Mouse (Mus musculus) Patski (cell line): ENCODE measurements at regions not wholly inside any gene's neighbourhood (a gene's known extent, or its start where the extent isn't known, plus 50 kb on each side); places are given as distances from the start of the nearest gene placed in this dataset.

Experiments used
- ATAC-seq: fragments of 100-300 bp; one replicate; pipeline ENCODE4 v1.8.0; 2021
- CTCF ChIA-PET: fragments of 350-600 bp; sonication (Branson Sonifier 250); formaldehyde crosslinking; loops from one replicate; lab custom pipeline; 2022; ENCODE audit warnings: inconsistent platforms; lab: Charles Lee
- POLR2A ChIA-PET: fragments of 350-600 bp; sonication (Branson Sonifier 250); formaldehyde crosslinking; loops from one replicate; lab custom pipeline; 2022; ENCODE audit warnings: antibody characterized with exemption, inconsistent platforms; lab: Charles Lee
- DNase-seq: peaks from one replicate; pipeline ENCODE4 v3.0.0-alpha.2; 2011; ENCODE audit warnings: low read depth, low spot score
- H3K27me3 ChIP-seq: fragments of 371-371 bp; one replicate; pipeline ENCODE4 v1.5.1; 2021
- CTCF ChIP-seq: fragments of 100-300 bp; IDR thresholded peaks from one replicate; pipeline ENCODE4 v1.5.1; 2021
- in situ Hi-C: fragments of 300-500 bp; cut with MboI; formaldehyde crosslinking; loops from 3 replicates; pipeline ENCODE4 v1.11.1; 2018; ENCODE audit warnings: low pct_unique_long_range_greater_than_20kb, mixed read lengths

DNA sequence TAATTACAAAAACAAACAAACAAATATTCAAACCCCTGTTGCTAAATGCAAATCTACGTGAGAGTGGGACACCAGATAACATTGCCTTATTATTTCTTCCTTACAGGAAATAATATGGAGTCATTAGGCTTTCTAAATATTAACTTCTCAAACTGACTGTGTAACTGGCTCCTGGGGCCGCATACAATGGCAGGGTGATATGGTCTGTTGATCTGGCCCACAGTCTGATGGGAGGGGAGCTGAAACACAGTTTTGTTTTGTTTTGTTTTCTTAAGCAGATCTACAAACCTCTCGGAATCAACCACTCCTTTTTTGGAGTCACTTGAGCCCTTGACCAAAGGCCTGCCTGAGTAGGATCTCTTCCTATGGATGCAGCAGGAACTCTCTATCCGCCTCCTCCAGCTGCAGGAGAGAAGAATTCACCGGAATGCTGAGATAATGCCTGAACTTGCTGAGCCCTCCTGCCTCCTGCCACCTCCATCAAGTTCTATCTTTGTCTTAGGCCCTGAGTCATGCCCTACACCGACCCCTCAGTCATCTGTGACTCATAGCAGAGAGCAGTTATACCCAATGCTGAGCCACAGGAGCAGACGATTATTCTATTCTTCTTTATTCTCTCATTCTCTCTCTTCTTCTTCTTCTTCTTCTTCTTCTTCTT lies 534.5 kb upstream of the Btbd3 start:
- ChIA-PET POLR2A (no interaction called here), CTCF (interaction anchor here (1.0 kb wide), 1 partner anchor 10 kb away, joined by 3 read pairs; no protein-coding TSS in a partner anchor)
- DNase-seq (peak; percentile 76), ATAC-seq (peak; percentile 99)
- H3K27me3 ChIP-seq, result no peaks in the 10 kb centered on the region
- no peak for TF ChIP-seq CTCF
- in situ Hi-C loops, result no loop called here

DNA sequence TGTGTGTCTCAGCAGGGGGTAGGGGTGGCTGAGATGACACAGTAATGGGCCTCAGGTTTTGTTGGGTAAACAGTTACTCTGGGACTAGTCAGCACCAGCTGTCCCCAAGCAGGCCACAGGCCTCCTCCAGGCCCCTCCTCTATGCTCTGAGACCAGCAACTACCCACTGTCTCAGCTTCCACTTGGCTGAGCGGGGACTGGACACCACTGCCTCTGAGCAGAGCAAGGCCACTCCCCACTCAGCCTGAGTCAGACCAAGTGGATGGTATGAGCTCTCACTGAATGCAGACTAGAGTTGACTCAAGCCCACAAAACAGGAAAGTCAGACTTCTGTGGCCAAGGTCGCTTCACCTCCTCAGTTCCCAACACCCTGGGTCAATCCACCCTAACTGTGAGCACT lies 540.5 kb upstream of the Btbd3 start:
- peak; percentile 99 for ATAC-seq
- H3K27me3 ChIP-seq, result no peaks in the 10 kb centered on the region
- ChIA-PET CTCF (interaction anchor here (1.2 kb wide), 1 partner anchor 16 kb away, joined by 3 read pairs; no protein-coding TSS in a partner anchor), POLR2A (no interaction called here)
- in situ Hi-C loops, result loop anchor here (10.0 kb wide), 1 partner anchor 51 kb away; no protein-coding TSS in a partner anchor
- peak; percentile 71 for DNase-seq
- no peak for TF ChIP-seq CTCF

DNA sequence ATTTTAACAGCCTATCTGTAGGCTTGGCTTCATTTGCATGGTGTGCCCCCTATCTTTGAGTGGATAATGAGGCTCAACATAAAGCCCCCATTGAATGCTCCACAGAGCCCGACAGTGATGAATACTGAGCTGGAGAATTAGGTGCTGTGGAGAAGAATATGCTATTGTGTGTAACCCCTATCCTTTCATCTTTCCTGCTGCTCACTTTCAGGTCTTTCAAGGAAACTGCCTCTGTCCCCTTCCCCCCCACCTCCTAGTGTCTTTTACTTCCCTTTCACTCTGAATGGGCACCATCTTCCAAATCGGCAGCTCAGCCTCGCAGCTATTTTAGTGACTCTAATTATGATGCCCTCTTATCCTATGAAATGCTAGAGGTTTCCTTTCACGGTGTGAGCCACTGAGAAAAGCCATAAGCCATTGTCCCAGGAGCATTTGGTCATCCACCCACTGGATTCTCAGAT lies 549.8 kb upstream of the Btbd3 start:
- no peaks in the 10 kb centered on the region for H3K27me3 ChIP-seq
- ATAC-seq, result no peak
- in situ Hi-C loops, result no loop called here
- POLR2A ChIA-PET, result no interaction called here
- CTCF ChIA-PET, result interaction anchor here (1.2 to 1.7 kb wide), 3 partner anchors 11 to 597 kb away, joined by 3 to 4 read pairs (median 3); no protein-coding TSS in a partner anchor
- TF ChIP-seq CTCF, result no peak
- no peak for DNase-seq

DNA sequence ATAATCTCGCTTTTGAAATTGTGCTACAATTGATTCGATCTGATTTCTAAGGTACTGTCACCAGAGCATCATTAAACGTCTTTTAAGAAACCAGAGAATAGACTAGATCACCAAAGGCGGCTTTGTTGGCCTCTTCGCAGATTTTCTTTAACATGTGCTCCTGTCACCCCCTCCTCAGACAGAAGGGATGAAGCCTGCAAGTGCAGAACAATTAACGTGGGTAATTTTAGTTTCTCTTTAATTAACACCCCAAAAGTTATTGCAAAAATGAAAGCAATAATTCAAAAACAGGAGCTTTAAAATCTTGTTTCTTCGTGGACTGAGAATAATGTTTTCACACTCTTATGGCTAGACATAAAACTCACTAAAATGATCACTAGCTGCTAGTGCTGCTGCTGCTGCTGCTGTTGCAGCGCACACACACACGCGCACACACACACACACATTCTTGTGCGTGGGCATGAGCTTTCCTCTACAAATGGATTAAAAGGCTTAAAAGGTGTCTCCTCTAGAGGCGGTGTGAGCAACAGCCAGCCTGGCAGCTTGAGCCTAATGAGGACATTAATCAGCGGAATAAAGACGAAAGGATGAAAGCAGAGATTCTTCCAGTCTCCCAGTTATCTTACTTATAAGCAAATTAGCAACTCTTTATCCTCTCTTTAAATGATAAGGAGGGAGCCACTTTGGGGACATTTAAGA lies 550.5 kb upstream of the Btbd3 start:
- DNase-seq (no peak), ATAC-seq (no peak)
- H3K27me3 ChIP-seq, result no peaks in the 10 kb centered on the region
- POLR2A ChIA-PET, result interaction anchor here (0.7 kb wide), 2 partner anchors 28 to 591 kb away, joined by 3 read pairs; no protein-coding TSS in a partner anchor
- TF ChIP-seq CTCF, result no peak
- in situ Hi-C loops, result no loop called here
- CTCF ChIA-PET, result interaction anchor here (1.2 to 1.7 kb wide), 3 partner anchors 10 to 596 kb away, joined by 3 to 4 read pairs (median 3); no protein-coding TSS in a partner anchor

DNA sequence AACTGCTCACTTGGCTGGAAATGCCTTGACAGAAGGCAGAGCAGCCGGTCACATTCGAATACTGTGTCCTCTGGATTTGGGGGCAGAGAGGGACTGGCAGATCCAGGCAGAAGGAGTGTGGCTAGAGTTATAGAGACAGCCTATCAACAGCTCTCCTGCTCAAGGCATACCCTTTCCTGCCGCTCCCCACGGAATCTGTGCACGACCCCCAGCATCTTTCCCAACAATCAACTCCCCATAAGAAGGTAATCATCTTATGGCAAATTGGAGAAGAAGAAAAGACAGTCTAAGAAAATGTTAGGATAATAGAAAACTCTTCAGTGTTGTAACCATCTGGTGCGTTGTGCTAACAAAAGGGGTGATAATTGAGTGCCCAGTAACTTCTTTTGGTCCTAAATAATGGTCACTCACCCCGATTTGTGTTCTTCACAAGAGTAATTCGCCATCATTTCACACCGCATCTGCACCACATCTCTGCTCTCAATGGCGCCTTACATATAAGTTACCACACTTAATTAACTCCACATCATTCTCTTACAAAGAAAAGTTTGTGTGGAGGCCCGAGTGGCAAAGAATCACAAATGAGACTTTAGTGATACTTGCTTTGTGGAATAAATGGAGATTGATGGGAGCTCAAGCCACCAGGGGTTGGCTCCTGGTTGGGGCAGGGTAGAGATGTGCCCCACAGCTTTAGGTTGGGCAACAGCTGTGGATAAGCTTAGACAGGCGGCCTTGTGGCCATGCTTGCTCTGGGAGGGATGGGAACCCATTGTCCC lies 551.2 kb upstream of the Btbd3 start:
- ChIA-PET CTCF (interaction anchor here (1.2 kb wide), 1 partner anchor 596 kb away, joined by 3 read pairs; no protein-coding TSS in a partner anchor), POLR2A (interaction anchor here (0.7 kb wide), 2 partner anchors 27 to 590 kb away, joined by 3 read pairs; no protein-coding TSS in a partner anchor)
- ATAC-seq, result no peak
- in situ Hi-C loops, result no loop called here
- TF ChIP-seq CTCF, result no peak
- H3K27me3 ChIP-seq, result no peaks in the 10 kb centered on the region
- no peak for DNase-seq

DNA sequence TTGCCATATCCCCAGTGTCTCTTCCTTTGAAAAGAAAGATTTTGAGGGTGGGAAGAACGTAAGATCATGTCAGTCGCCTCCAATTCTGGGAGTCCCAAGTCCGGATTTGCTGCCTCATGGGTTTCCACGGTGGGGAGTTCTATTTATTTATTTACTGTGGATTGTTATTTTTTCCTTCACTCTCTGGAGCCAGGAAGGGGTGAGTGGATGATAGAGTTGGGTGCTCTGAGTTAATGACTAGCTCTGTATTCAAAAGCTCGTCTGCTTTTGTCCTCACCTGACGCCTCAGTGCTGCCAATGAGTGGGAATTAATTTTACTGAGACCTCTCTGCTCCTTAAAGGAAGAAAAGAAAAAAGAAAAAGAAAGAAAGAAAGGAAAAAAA lies 551.8 kb upstream of the Btbd3 start:
- no peak for TF ChIP-seq CTCF
- ChIA-PET CTCF (no interaction called here), POLR2A (no interaction called here)
- no peak for DNase-seq
- in situ Hi-C loops, result no loop called here
- no peaks in the 10 kb centered on the region for H3K27me3 ChIP-seq
- peak; percentile 26 for ATAC-seq

DNA sequence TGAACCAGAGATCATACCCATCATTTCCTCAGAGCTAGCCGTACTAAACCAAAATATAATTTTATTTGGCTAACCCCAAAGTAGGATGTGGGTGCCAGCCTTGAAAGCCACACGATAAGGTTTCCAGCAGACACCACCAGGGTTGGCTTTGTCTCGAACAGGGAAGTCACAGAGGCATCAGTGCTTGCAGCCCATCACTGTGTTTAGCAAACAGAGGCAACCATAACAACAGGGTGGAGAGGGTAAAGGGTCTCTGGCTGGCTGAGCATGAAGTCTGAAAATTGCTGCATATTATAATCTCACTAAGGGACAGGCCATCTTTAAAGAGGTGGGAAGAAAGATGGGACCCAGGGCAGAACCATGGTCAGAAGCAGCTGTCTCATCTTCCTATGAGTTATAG lies 552.3 kb upstream of the Btbd3 start:
- peak; percentile 21 for ATAC-seq
- in situ Hi-C loops, result no loop called here

DNA sequence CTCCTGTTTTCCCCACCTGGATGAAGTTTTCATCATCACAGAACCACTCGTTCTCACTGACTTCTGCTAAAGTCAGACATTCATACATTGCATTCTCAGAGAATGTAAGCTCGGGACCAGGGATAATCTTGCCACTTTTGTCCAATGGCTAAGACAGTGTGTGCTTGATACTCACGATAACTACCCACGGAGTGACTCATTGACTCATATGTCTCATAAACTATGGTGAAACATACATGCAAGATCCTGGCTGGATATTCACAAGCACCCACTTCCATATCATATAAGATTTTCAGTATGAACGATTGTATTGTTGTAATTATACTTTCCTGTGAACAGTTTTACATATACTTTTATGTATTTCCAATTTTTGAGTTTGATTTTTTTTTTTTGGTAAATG lies 560.5 kb upstream of the Btbd3 start:
- ChIA-PET CTCF (interaction anchor here (0.9 to 1.0 kb wide), 2 partner anchors 11 to 15 kb away, joined by 3 to 4 read pairs; no protein-coding TSS in a partner anchor), POLR2A (no interaction called here)
- no peak for ATAC-seq
- no peaks in the 10 kb centered on the region for H3K27me3 ChIP-seq
- in situ Hi-C loops, result no loop called here
- DNase-seq, result no peak
- no peak for TF ChIP-seq CTCF

More for the DNA sequence above, 552.3 kb upstream of the Btbd3 start:
- H3K27me3 ChIP-seq, result no peaks in the 10 kb centered on the region
- no peak for DNase-seq
- ChIA-PET POLR2A (no interaction called here), CTCF (no interaction called here)
- no peak for TF ChIP-seq CTCF

DNA sequence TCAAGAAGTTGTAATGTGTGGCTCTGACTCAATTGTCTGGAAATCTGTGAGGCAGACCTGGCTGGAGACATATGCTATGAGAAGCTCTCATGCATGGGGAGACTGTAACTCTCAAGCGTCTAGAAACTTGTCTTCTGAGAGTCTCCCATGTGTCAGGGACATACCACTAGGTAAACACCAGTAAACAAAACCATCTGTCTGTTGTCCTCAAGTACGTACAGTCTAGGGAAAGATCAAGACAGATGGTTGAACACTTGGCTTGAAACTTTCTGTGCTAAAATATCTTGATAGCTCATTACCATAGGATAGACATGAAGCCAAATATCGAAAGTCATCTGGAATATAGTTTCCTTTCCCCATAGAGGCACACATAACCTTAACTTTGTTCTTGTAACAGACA lies 562.3 kb upstream of the Btbd3 start:
- TF ChIP-seq CTCF, result no peak
- ATAC-seq (no peak), DNase-seq (no peak)
- CTCF ChIA-PET, result no interaction called here
- POLR2A ChIA-PET, result no interaction called here
- H3K27me3 ChIP-seq, result no peaks in the 10 kb centered on the region
- in situ Hi-C loops, result no loop called here

DNA sequence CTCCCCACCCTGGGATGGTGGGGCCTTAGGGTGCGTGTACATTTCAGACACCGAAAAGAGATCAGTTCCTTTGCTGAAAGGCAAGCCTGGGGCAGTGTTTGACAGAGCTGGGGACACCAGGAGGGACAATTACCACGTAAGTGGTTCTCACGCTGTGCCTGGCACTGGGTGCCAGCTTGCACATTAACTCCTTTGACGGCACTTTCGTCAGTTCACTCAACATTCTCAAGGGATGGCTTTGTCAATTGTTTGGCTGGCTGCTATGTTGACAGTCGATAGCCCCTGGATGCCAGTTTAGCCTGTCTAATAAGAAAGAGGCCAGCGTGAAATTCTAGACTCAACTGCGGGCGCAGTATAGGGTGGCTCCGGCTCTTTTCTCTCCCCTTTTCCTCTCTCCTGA lies 569.2 kb upstream of the Btbd3 start:
- ChIA-PET CTCF (no interaction called here), POLR2A (no interaction called here)
- no peak for DNase-seq
- TF ChIP-seq CTCF, result no peak
- H3K27me3 ChIP-seq, result no peaks in the 10 kb centered on the region
- ATAC-seq, result no peak
- in situ Hi-C loops, result no loop called here
